Mouse (Mus musculus) lung, postnatal 0 days (tissue): ENCODE data around the gene Psrc1. TPM values are rescaled to one million over a fixed set of nuclear protein-coding genes. Genes with fewer than 3 reads are reported as not detected.

Experiments
- ATAC-seq: fragments of 200-750 bp; cut with Nextera tagmentation; 2 replicates; pipeline ENCODE4 v1.8.0; 2017; ENCODE audit warnings: moderate library complexity
- DNase-seq: peaks from one replicate; pipeline ENCODE4 v3.0.0-alpha.2; 2016; ENCODE audit warnings: low spot score
- H3K27ac ChIP-seq: fragments of 300-500 bp; sonication (generic); 2 replicates; pipeline ENCODE4 v1.5.1; 2014; ENCODE audit warnings: antibody characterized with exemption, mild to moderate bottlenecking, low read length, mixed read lengths
- H3K27me3 ChIP-seq: fragments of 300-500 bp; sonication (generic); replicated peaks from 2 replicates; pipeline ENCODE4 v1.6.1; 2014; ENCODE audit warnings: low read length, mixed read lengths; ENCODE audit not compliant: insufficient read depth
- H3K36me3 ChIP-seq: fragments of 300-500 bp; sonication (generic); 2 replicates; pipeline ENCODE4 v1.6.1; 2014; ENCODE audit warnings: low read length, mixed read lengths; ENCODE audit not compliant: insufficient read depth
- H3K4me1 ChIP-seq: fragments of 300-500 bp; sonication (generic); 2 replicates; pipeline ENCODE4 v1.6.1; 2014; ENCODE audit warnings: antibody characterized with exemption, low read depth, low read length, mixed read lengths; ENCODE audit not compliant: insufficient read depth
- H3K4me2 ChIP-seq: fragments of 300-500 bp; sonication (generic); replicated peaks from 2 replicates; pipeline ENCODE4 v1.6.1; 2014; ENCODE audit warnings: low read depth, mild to moderate bottlenecking, low read length, moderate library complexity, mixed read lengths
- H3K4me3 ChIP-seq: fragments of 300-500 bp; sonication (generic); 2 replicates; pipeline ENCODE4 v1.5.1; 2014; ENCODE audit warnings: low read depth, low read length
- H3K9ac ChIP-seq: fragments of 300-500 bp; sonication (generic); replicated peaks from 2 replicates; pipeline ENCODE4 v1.6.1; 2014; ENCODE audit warnings: low read depth, mild to moderate bottlenecking
- H3K9me3 ChIP-seq: fragments of 300-500 bp; sonication (generic); 2 replicates; pipeline ENCODE4 v1.6.1; 2016; ENCODE audit warnings: low read length, mixed read lengths
- CTCF ChIP-seq: IDR thresholded peaks from 2 replicates; pipeline ENCODE4 v1.5.1; 2016; ENCODE audit warnings: antibody characterized with exemption, mild to moderate bottlenecking
- EP300 ChIP-seq: IDR thresholded peaks from 2 replicates; pipeline ENCODE4 v1.6.1; 2016; ENCODE audit warnings: antibody characterized with exemption, mild to moderate bottlenecking, control low read depth
- WGBS: fragments of 180-500 bp; shearing (Covaris S2); extraction: QIAGEN DNeasy Blood & Tissue Kit; methylation state at CpG from one replicate; pipeline ENCODE4 v1.1.7; 2014; 5-methylcytosine and 5-hydroxymethylcytosine counted together
- polyA plus RNA-seq: library from polyadenylated mRNA; unstranded; fragments of >200 nt; fragmentation: Nextera tagmentation; extraction: Ambion mirVana; gene quantifications from 2 replicates; pipeline ENCODE4 v1.2.1, GENCODE M21; 2015

The Psrc1 gene
- polyA plus RNA-seq, 1 experiment from 2014 or later, result 2.3 TPM

DNA sequence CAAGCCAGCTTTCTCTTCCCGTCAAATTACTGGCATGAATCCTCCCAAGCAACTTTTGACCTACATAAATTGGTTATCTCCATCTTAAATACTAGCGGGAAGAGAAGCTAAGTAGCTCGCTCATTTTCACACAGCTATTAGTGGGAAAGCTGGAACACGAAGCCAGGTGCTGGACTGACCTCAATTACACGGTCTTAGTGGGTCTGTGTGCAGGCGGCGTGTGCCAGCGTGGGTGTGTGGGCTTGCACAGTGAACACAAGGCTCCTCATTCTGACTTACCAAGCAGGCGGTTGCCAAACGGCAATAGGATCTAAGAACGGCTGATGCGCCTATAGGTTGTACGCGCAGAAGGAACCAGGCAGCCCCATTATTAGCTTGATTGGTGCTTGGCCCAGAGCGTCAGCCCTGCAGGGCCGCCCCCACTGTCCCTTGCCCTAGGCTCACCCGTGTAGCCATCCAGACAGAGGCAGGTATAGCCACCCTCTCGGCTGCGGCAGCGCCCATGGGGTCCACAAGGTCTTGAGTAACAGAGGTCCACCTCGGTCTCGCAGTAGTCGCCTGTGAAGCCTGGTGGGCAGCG lies 22.8 kb downstream of the Psrc1 start:
- H3K9ac ChIP-seq, result no peak overlapping the region
- H3K4me2 ChIP-seq, result no peak overlapping the region
- H3K9me3 ChIP-seq, result no peaks in the 10 kb centered on the region
- TF ChIP-seq EP300, result no peak
- TF ChIP-seq CTCF, result no peak
- no peaks in the 10 kb centered on the region for H3K36me3 ChIP-seq
- no peak for ATAC-seq
- peaks cover 7% of the 10 kb centered on the region; the same call in 1 of the 2 replicates for H3K4me1 ChIP-seq
- DNase-seq, result no peak
- WGBS, result 91% methylated on average over 24 of the region's 24 CpGs
- no peak overlapping the region for H3K4me3 ChIP-seq
- no peaks in the 10 kb centered on the region for H3K27me3 ChIP-seq
- H3K27ac ChIP-seq, result no peak overlapping the region

DNA sequence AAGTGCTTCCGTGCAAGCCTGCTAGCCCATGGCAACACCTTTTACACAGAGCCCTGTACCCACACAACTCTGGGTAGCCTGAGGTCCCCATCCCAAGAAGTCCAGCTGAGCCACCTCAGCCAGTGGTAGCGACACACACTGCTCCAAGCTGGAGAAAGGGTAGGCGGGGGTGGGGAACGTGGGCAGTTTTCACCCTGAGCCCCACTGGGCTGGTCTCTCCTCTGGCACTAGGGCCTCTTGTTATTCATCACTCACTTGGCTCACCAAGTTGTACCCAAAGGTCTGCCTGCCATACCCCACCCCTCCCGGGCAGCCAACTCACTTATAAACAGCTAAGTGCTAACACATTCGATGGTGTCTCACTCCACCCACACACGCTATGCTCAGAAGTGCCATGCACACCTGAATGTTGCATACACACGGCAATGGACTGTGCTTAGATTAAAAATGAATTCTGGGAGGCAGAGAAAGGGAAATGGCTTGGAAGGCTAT lies 24.9 kb downstream of the Psrc1 start:
- peaks cover 8% of the 10 kb centered on the region; the same call in 1 of the 2 replicates for H3K4me1 ChIP-seq
- H3K4me3 ChIP-seq, result no peak overlapping the region
- H3K9me3 ChIP-seq, result no peaks in the 10 kb centered on the region
- DNase-seq (no peak), ATAC-seq (no peak)
- 79% methylated on average over 8 of the region's 8 CpGs for WGBS
- no peaks in the 10 kb centered on the region for H3K36me3 ChIP-seq
- no peak overlapping the region for H3K9ac ChIP-seq
- no peak overlapping the region for H3K27ac ChIP-seq
- H3K27me3 ChIP-seq, result no peaks in the 10 kb centered on the region
- no peak overlapping the region for H3K4me2 ChIP-seq
- no peak for TF ChIP-seq EP300
- no peak for TF ChIP-seq CTCF

DNA sequence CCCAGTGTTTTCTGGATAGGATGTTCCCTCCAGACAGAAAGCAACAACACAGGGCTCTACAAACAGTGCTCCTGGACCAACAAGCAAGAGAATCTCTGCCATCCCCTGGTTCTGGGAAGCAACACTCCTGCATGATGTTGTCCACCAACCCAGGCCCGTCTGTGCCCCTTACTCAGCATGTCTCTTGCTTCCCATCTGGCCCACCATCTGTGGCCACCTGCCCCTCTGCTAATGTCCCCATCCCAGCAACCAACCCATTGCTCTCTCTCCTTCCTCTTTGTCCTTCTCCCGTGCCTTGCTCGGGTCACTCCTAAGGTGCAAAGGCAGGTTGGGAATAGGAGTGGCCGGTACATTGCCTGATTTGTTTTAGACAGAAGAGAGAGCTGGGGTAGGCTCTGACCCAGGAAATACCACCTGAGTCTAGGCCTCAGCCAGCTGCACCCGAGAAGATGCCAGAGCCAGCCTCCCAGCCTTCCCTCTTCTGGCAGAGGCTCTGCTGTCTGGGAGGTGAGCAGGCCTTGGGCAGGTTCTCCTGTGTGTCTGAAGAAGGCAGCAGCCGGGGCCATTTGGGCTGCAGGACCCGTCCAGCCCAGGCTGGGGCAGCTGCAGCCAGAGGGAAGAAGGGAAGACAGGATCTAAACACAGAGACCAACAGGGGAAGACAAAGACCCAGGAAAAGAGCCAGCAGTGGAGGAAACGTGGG lies 26.2 kb downstream of the Psrc1 start:
- Histone ChIP-seq H3K27ac (no peak overlapping the region), H3K4me1 (peaks cover 8% of the 10 kb centered on the region; the same call in 1 of the 2 replicates), H3K4me3 (no peak overlapping the region), H3K9ac (no peak overlapping the region), H3K27me3 (no peaks in the 10 kb centered on the region), H3K9me3 (no peaks in the 10 kb centered on the region), H3K4me2 (no peak overlapping the region), H3K36me3 (no peaks in the 10 kb centered on the region)
- 57% methylated on average over 8 of the region's 8 CpGs for WGBS
- TF ChIP-seq EP300 (no peak), CTCF (no peak)
- DNase-seq (no peak), ATAC-seq (no peak)

DNA sequence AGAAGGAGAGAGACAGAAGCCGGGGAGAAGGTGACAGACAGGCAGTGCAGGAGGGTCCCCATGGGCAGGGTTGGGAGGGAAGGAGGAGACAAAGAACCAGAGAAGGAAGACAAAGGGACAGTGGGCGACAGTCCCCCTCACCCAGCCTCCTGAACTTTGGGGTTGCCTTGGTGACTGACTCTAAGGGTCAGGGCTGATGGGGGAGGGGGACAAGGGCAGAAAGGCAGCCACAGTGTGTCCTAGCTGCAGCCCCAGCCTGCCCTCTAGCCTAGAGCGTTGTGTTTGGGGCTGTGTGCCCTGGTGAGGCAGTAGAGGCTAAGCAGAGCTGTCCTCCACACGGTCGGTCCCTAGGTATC lies 26.7 kb downstream of the Psrc1 start:
- DNase-seq, result no peak
- no peak for ATAC-seq
- H3K4me3 ChIP-seq, result no peak overlapping the region
- H3K27ac ChIP-seq, result no peak overlapping the region
- no peak for TF ChIP-seq EP300
- TF ChIP-seq CTCF, result no peak
- no peak overlapping the region for H3K4me2 ChIP-seq
- WGBS, result 29% methylated on average over 5 of the region's 5 CpGs
- H3K36me3 ChIP-seq, result no peaks in the 10 kb centered on the region
- H3K9ac ChIP-seq, result no peak overlapping the region
- peaks cover 8% of the 10 kb centered on the region; the same call in 1 of the 2 replicates for H3K4me1 ChIP-seq
- H3K27me3 ChIP-seq, result no peaks in the 10 kb centered on the region
- no peaks in the 10 kb centered on the region for H3K9me3 ChIP-seq

DNA sequence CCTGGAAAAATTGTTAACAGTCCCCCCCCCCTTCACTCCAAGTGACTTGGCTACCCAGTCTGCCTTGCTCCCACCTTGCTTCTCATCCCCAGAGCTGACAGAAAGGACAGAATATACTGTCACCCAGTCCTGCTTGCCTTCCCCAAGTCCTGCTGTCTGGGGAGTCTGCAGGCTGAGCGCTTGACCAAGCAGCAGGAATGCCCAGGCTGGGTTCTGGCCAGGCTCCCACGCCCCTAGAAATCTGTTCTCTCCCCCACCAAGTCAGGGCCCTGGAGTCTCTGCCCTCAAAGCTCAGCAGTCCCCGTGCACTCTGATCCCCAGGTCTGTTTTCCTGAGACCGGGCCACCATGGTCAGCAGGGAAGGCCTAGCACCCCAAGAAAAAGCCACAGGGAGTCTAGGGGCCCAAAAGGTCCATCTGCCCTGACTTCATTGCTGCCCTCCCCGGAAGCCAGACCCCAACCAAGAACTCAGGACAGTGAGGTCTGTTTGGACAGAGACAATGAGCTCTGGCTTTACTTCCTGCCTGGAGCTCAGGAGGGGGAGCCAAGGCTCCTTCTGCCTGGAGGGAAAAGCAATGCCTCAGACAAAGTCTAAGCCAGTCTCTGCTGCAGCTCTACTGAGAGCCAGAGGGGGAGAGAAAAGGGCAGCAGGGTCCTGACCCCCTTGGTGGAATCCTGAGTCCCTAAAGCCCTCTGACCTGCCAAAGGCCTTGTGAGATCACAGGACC lies 27.6 kb downstream of the Psrc1 start:
- DNase-seq (no peak), ATAC-seq (peak; percentile 13; the same call in 1 of the 2 replicates)
- H3K9ac ChIP-seq, result no peak overlapping the region
- H3K4me3 ChIP-seq, result no peak overlapping the region
- peaks cover 8% of the 10 kb centered on the region; the same call in 1 of the 2 replicates for H3K4me1 ChIP-seq
- H3K36me3 ChIP-seq, result no peaks in the 10 kb centered on the region
- no peaks in the 10 kb centered on the region for H3K27me3 ChIP-seq
- H3K9me3 ChIP-seq, result no peaks in the 10 kb centered on the region
- H3K27ac ChIP-seq, result peak overlapping the region; percentile 54
- 57% methylated on average over 5 of the region's 5 CpGs for WGBS
- H3K4me2 ChIP-seq, result 0 out of 2 replicates have a peak overlapping the region, but pooled peaks have one; percentile 3
- TF ChIP-seq EP300 (no peak), CTCF (no peak)

DNA sequence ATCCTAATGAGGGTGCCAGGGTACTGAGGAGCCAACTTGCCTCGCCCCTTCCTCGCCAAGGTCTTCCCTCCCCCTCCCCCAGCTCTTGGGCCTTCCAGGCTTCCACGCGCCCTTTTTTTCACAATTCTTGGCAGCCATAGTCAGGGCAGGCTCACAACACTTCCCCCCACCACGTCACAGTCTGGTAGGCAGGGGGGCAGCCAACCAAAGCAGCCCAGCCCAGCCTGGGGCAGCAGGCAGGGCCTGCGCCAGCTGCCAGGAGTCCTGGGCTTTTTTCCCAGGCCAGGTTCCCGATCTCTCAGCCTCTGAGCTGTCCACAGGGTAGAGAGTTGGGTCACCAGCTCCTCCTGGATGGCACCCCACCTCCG lies 28.1 kb downstream of the Psrc1 start:
- Histone ChIP-seq H3K4me1 (peaks cover 8% of the 10 kb centered on the region; the same call in 1 of the 2 replicates), H3K9me3 (no peaks in the 10 kb centered on the region), H3K27me3 (no peaks in the 10 kb centered on the region; the same call in 1 of the 2 replicates), H3K4me3 (no peak overlapping the region), H3K9ac (no peak overlapping the region), H3K36me3 (no peaks in the 10 kb centered on the region), H3K4me2 (0 out of 2 replicates have a peak overlapping the region, but pooled peaks have one; percentile 3), H3K27ac (peak overlapping the region; percentile 54)
- TF ChIP-seq EP300 (no peak), CTCF (no peak)
- WGBS, result 41% methylated on average over 8 of the region's 8 CpGs
- ATAC-seq (peak; percentile 63), DNase-seq (peak; percentile 38)
